Mouse (Mus musculus): ENCODE measurements around the gene Flt1.

DNA sequence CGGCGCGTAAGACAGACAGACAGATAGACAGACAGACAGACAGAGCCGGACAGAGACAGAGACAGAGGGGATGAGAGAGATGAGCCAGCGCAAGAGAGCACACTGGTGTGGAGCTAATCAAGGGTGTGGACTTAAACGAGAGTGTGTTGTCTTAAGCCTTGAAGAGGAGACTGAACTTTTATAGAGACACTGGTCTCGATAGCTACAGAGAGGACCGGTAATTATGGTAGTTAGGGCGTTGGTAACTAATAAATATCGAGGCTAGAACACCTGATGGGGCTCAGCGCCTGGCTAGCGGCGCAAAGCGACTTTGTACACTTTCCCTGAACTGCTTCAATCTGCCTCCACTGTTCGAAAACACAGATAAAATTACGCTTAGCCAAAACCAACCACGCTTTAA lies 2.0 kb downstream of the Flt1 start:
- TF ChIP-seq POLR2A (IDR thresholded peaks at IDR 0.05; ENCODE audit: borderline replicate concordance, low read depth, low read length) (no peak), CTCF (IDR thresholded peaks at IDR 0.05; ENCODE audit: low read depth, low read length) (no peak)
